Mouse (Mus musculus) activated CD4-positive, CD25-positive, alpha-beta regulatory T cell, adult 9 weeks (primary cell): Measurements from ENCODE around the gene Nup54. TPM values are rescaled to one million over a fixed set of nuclear protein-coding genes. Genes with fewer than 3 reads are reported as not detected.

Experiments used
- polyA plus RNA-seq: library from polyadenylated mRNA; unstranded; fragments of 100-300 nt; shearing (Covaris generic); gene quantifications from one replicate; pipeline ENCODE4 v1.2.1, GENCODE M21; 2017

The Nup54 gene
- polyA plus RNA-seq = 40.7 TPM

DNA sequence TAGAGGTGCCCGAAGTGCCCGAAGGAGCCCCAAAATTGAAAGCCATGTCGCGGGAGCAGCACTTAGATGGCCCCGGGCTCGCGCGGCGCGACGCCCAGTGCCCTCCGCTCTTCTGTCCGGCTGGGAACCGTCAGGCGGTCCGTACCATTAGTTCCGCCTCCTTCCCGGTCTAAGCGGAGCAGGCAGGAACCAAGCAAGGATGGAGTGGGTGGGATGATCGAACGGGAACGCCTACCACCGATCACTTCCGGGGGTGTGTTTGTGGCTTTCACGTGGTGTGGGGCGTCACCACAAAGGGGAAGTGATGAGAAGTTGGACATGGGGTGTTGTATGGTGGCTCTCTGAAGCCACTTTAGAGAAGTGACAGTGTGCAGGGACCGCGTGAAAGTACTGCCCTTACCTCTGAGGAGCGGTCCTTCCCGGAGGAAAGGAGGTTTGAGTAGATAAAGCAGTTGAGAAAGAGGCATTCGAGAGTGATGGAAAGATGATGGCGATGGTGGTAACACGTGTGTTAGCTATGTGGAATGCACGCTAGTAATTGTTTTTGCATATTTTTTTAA is at the start of gene Nup54:
Gene Nup54 (minus strand): TSS at position 195 of the 560 bp plus-strand sequence.

Other genes with a start within 250 kb of the Nup54 start
- gene U90926, start 219.8 kb downstream of the Nup54 start, polyA plus RNA-seq = not detected
- gene Ppef2, start 178.9 kb downstream of the Nup54 start, polyA plus RNA-seq = 0.50 TPM
- 12.7 TPM for gene Naaa, start 157.0 kb downstream of the Nup54 start, polyA plus RNA-seq
- 48.7 TPM for gene Sdad1, start 124.7 kb downstream of the Nup54 start, polyA plus RNA-seq
- gene Cxcl9, start 107.1 kb downstream of the Nup54 start, polyA plus RNA-seq = 0.16 TPM
- gene Art3, start 103.4 kb downstream of the Nup54 start, polyA plus RNA-seq = 8.9 TPM
- 29.7 TPM for gene Cxcl10, start 86.3 kb downstream of the Nup54 start, polyA plus RNA-seq
- gene Scarb2, start 71.6 kb upstream of the Nup54 start, polyA plus RNA-seq = 19.6 TPM
- not detected for gene Fam47e, start 119.8 kb upstream of the Nup54 start, polyA plus RNA-seq
- gene Stbd1, start 167.8 kb upstream of the Nup54 start, polyA plus RNA-seq = 0.42 TPM
- 0.11 TPM for gene Ccdc158, start 240.1 kb upstream of the Nup54 start, polyA plus RNA-seq
- gene Shroom3, start 248.2 kb upstream of the Nup54 start, polyA plus RNA-seq = not detected